Mouse (Mus musculus): ENCODE data around the gene Nudc.

Nudc gene

DNA sequence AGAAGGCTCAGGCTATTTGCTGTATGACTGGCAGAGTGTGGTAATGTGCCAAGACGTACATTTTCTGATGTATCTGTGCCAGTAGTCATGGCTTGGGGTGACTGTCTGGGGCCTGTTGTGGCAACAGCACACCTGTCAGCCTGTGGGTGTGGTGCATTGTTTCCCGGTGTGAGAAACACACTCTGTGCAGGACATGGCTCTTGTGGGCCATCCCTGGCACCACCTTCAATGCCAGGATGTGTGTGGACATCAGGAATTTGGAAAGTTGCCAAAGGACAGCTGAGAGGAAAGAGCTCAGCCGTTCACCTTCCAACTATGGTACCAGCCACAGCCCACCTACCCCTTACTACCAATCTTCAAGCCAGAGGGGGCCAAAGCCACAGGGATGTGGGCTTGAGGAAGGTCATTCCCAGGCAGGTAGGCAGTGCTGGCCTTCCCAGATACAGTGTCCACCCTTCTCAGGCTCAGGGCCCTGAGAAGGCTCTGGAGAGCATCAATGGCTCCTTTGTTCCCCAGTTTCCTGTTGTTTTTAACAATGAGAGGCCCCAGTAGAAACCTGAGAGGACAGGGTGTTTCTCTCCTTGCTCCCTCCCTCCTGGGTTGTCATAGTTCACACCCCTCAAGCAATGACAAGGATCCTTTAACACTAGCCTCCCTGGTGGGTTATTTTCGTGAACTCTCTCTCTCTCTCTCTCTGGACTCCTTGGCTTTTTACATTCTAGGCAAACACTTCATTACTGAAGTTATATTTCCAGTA, 56.1 kb downstream of the Nudc start:
- no peak for DNase-seq

GRCm38 (mm10) chr4:133488619-133489392, 57.0 kb downstream of the Nudc start:
- DNase-seq, result no peak

DNA sequence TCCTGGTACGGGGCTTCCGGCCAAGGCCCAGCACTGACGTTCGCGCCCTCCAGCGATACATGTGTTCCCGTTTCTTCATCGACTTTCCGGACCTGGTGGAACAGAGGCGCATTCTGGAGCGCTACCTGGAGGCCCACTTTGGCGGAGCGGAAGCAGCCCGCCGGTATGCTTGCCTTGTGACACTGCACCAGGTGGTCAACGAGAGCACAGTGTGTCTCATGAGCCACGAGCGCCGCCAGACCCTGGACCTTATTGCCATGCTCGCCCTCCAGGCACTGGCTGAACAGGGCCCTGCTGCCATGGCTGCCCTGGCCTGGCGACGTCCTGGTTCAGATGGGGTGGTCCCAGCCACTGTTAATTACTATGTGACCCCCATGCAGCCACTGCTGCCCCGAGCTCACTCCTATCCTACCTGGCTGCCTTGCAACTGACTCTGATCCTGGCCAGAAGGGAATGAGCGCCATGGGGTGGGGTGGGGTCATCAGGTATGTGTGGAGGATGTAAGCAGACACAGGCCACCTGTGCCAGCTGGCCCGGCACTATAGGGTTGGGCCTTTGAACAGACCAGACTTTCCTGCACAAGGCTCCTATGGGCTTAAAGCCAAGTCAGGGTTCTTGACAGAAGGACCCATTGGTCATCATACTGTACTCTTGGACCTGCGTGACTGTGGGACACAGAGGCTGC, 59.0 kb downstream of the Nudc start:
- peak in 1 of 2 experiments; percentile 56 for DNase-seq

DNA sequence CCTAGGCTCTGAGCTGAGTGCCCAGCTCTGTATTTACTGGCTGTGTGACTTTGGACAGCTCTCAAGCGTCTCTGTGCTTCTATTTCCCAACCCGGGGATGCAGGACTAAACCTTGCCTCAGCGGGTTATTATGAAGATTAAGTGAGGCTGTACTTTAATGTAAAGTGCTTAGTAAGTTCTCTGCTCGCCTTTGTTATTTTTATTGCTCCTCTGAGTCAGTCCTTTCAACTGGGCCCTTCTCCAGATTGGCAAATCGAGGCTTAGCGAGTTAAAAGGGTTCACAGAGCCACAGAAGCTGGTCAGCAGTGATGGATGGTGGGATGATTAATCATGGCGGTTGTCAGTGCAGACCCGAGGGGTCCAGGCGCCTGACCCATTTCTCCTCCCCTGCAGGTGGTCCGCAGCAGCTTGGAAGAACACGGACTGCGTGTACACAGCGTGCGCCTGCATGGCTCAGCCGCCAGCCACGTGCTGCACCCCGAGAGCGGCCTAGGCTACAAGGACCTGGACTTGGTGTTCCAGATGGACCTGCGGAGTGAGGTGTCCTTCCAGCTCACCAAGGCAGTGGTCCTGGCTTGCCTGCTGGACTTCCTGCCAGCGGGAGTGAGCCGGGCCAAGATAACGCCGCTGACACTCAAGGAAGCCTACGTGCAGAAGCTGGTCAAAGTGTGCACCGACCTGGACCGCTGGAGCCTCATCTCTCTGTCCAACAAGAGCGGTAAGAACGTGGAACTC, 59.9 kb downstream of the Nudc start:
- peak in 1 of 2 experiments; percentile 50 for DNase-seq

GRCm38 (mm10) chr4:133484266-133485025, 61.4 kb downstream of the Nudc start:
- DNase-seq, result no peak

Measured in cerebellum, postnatal 14 days (tissue).